9 mouse cellular contexts compared by ENCODE assay signal in the genomic region with DNA sequence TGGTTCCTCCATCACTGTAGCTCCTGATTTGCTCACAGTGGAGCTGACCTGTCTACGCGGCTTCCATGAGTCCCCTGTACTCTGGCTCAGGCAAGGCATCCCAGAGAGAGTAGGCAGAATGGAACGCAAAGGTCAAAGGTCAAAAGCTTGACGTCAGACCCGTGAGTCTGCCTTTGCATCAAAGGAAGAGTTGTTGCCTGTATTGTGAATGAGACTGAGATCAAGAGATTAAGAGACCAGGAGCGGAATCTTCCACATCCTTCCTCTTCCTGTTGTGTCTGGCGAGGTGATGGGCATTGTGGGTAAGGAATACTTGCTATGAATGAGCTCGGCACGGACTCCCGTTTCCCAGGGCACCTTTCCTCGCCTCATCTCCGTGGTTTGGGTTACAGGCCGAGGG. TPM values are rescaled to one million over a fixed set of nuclear protein-coding genes. Genes with fewer than 3 reads are reported as not detected.
DNase-seq lines count a peak whose midpoint lies in the region; ATAC-seq lines count a peak whose summit lies in the region.
"Had no signal": no experiment of that assay in that cellular context is flagged by ENCODE, and none has a peak within 500 bp of the region (broad histone marks: within the 10 kb centered on the region; RNA-seq: fewer than 3 reads in every experiment).

No protein-coding gene starts in this region.

- ATAC-seq in CD4-positive, CD25-positive, alpha-beta regulatory T cell, adult 4 months = peak; percentile 20
- ATAC-seq in heart, embryonic 16.5 days (replicated peaks; ENCODE audit: extremely low read depth, insufficient read depth, low FRiP score) = no peak
- no peak for ATAC-seq in liver, embryonic 15.5 days (ENCODE audit: insufficient read depth)
- ATAC-seq: forebrain, embryonic 13.5 days had no signal

- H3K9ac ChIP-seq in heart, embryonic 16.5 days (ENCODE audit: low read length) = no peak overlapping the region
- H3K9ac ChIP-seq in liver, embryonic 15.5 days = no peak overlapping the region
- H3K9ac ChIP-seq: forebrain, embryonic 13.5 days had no signal

- peak overlapping the region; percentile 8; the same call in 1 of the 2 replicates for H3K4me2 ChIP-seq in heart, embryonic 16.5 days (ENCODE audit: low read depth, low read length)
- peak overlapping the region; percentile 12; the same call in 1 of the 2 replicates for H3K4me2 ChIP-seq in liver, embryonic 15.5 days
- H3K4me2 ChIP-seq: forebrain, embryonic 13.5 days had no signal

- WGBS in heart, embryonic 16.5 days = 52% methylated on average over 13 of the region's 13 CpGs
- 21% methylated on average over 13 of the region's 13 CpGs for WGBS in liver, embryonic 15.5 days (ENCODE audit: insufficient replicate concordance)

- no peaks in the 10 kb centered on the region for H3K9me3 ChIP-seq in heart, embryonic 16.5 days (replicated peaks; ENCODE audit: control insufficient read depth, low read length)
- H3K9me3 ChIP-seq in liver, embryonic 15.5 days (replicated peaks) = no peaks in the 10 kb centered on the region
- H3K9me3 ChIP-seq: forebrain, embryonic 13.5 days had no signal

- no peak overlapping the region for H3K4me3 ChIP-seq in heart, embryonic 16.5 days (ENCODE audit: low read length)
- H3K4me3 ChIP-seq in liver, embryonic 15.5 days (replicated peaks) = no peak overlapping the region
- H3K4me3 ChIP-seq: forebrain, embryonic 13.5 days had no signal

- no peaks in the 10 kb centered on the region for H3K27me3 ChIP-seq in heart, embryonic 16.5 days (ENCODE audit: control insufficient read depth, insufficient read depth, low read length)
- no peaks in the 10 kb centered on the region for H3K27me3 ChIP-seq in liver, embryonic 15.5 days

- H3K27ac ChIP-seq in heart, embryonic 16.5 days (ENCODE audit: low read length) = no peak overlapping the region
- 0 out of 2 replicates have a peak overlapping the region, but pooled peaks have one; percentile 6 for H3K27ac ChIP-seq in liver, embryonic 15.5 days (replicated peaks)
- H3K27ac ChIP-seq: forebrain, embryonic 13.5 days had no signal

- DNase-seq in MN1 (ENCODE audit: low spot score) = peak; percentile 17
- DNase-seq in spleen, postnatal 14 days (ENCODE audit: low spot score in 2 of 2) = no peak
- no peak for DNase-seq in gastrocnemius, postnatal 14 days
- no peak for DNase-seq in cerebellum, postnatal 10 days
- DNase-seq in layer of hippocampus, postnatal 10 days (ENCODE audit: low spot score in 2 of 2) = no peak

- H3K4me1 ChIP-seq in heart, embryonic 16.5 days (ENCODE audit: control insufficient read depth, insufficient read depth, low read length) = peaks cover 14% of the 10 kb centered on the region
- H3K4me1 ChIP-seq in liver, embryonic 15.5 days (replicated peaks) = peaks cover 73% of the 10 kb centered on the region

- intact Hi-C loops in gastrocnemius, postnatal 14 days (cut with DNase I; ENCODE audit: low total_unique reads) = no loop called here

- no peaks in the 10 kb centered on the region for H3K36me3 ChIP-seq in heart, embryonic 16.5 days (ENCODE audit: control insufficient read depth, insufficient read depth)
- no peaks in the 10 kb centered on the region for H3K36me3 ChIP-seq in liver, embryonic 15.5 days (replicated peaks)

RNA-seq across cellular contexts. Expression of a gene that starts 2.6 kb away (rescaled TPM):
- 10 to 100 TPM; 15.0 to 16.0 TPM for polyA plus RNA-seq in CD4-positive, CD25-positive, alpha-beta regulatory T cell, adult 4 months (2017; shearing (Covaris generic))
- polyA plus RNA-seq in heart, embryonic 16.5 days (2015; fragmentation: Nextera tagmentation; extraction: Ambion mirVana) = 8.0 and 10.5 TPM in 2 replicates
- 3.1 and 3.4 TPM in 2 replicates for polyA plus RNA-seq in liver, embryonic 15.5 days (2015; fragmentation: Nextera tagmentation; extraction: Ambion mirVana)
- total RNA-seq in gastrocnemius, postnatal 14 days (2021) = 1 to 10 TPM; 6.1 to 6.7 TPM
- total RNA-seq in layer of hippocampus, postnatal 10 days (2021) = 10 to 100 TPM; 45.8 to 46.2 TPM

RNA-seq across cellular contexts. Expression of a gene that starts 38.3 kb away (rescaled TPM):
- 10 to 100 TPM; 68.5 to 95.2 TPM for polyA plus RNA-seq in CD4-positive, CD25-positive, alpha-beta regulatory T cell, adult 4 months (2017; shearing (Covaris generic))
- polyA plus RNA-seq in heart, embryonic 16.5 days (2015; fragmentation: Nextera tagmentation; extraction: Ambion mirVana) = 1.2 and 1.6 TPM in 2 replicates
- 0.12 TPM in 1 of 2 replicates, not detected in the other for polyA plus RNA-seq in liver, embryonic 15.5 days (2015; fragmentation: Nextera tagmentation; extraction: Ambion mirVana)
- total RNA-seq in gastrocnemius, postnatal 14 days (2021) = 10 to 100 TPM in 1 of 2 experiments, 1 to 10 TPM in 1; 5.6 to 19.2 TPM
- 1 to 10 TPM in 1 of 2 experiments, under 1 TPM in 1; 0.82 to 1.2 TPM for total RNA-seq in layer of hippocampus, postnatal 10 days (2021)

RNA-seq across cellular contexts. Expression of a gene that starts 58.3 kb away (rescaled TPM):
- polyA plus RNA-seq in CD4-positive, CD25-positive, alpha-beta regulatory T cell, adult 4 months (2017; shearing (Covaris generic)) = not detected
- 0.44 and 0.47 TPM in 2 replicates for polyA plus RNA-seq in heart, embryonic 16.5 days (2015; fragmentation: Nextera tagmentation; extraction: Ambion mirVana)
- polyA plus RNA-seq in liver, embryonic 15.5 days (2015; fragmentation: Nextera tagmentation; extraction: Ambion mirVana) = not detected in 2 replicates
- under 1 TPM in 1 of 2 experiments, not detected in 1; 0.22 TPM for total RNA-seq in gastrocnemius, postnatal 14 days (2021)
- 1 to 10 TPM; 1.1 to 2.3 TPM for total RNA-seq in layer of hippocampus, postnatal 10 days (2021)

RNA-seq across cellular contexts. Expression of a gene that starts 58.5 kb away (rescaled TPM):
- 10 to 100 TPM; 11.6 to 15.8 TPM for polyA plus RNA-seq in CD4-positive, CD25-positive, alpha-beta regulatory T cell, adult 4 months (2017; shearing (Covaris generic))
- polyA plus RNA-seq in heart, embryonic 16.5 days (2015; fragmentation: Nextera tagmentation; extraction: Ambion mirVana) = 5.8 and 6.3 TPM in 2 replicates
- 3.1 and 3.9 TPM in 2 replicates for polyA plus RNA-seq in liver, embryonic 15.5 days (2015; fragmentation: Nextera tagmentation; extraction: Ambion mirVana)
- total RNA-seq in gastrocnemius, postnatal 14 days (2021) = 10 to 100 TPM in 1 of 2 experiments, 1 to 10 TPM in 1; 7.4 to 11.0 TPM
- 10 to 100 TPM; 60.9 to 66.2 TPM for total RNA-seq in layer of hippocampus, postnatal 10 days (2021)

Comparison
In these comparisons a context has a peak if more than half of its experiments do, and no peak if none do; other contexts are left out.
1. RNA of a gene that starts 38.3 kb away (polyA plus RNA-seq): 68.5 to 95.2 TPM in CD4-positive, CD25-positive, alpha-beta regulatory T cell, adult 4 months; 1.2 to 1.6 TPM in heart, embryonic 16.5 days and 0.12 TPM in liver, embryonic 15.5 days; every median in the first group is over 10 times any median in the second.